Mouse (Mus musculus): ENCODE measurements at regions not wholly inside any gene's neighbourhood (a gene's known extent, or its start where the extent isn't known, plus 50 kb on each side); places are given as distances from the start of the nearest gene placed in this dataset.

- CTCF ChIA-PET, result interaction anchor here (0.5 kb wide), 1 partner anchor 1341 kb away, joined by 3 read pairs; no protein-coding TSS in a partner anchor
Observed at GRCm38 (mm10) chr16:20802724-20803123, 68.4 kb upstream of the Thpo start.

GRCm38 (mm10) chr16:20800038-20800437 is 65.7 kb upstream of the Thpo start:
- CTCF ChIA-PET, result no interaction called here

DNA sequence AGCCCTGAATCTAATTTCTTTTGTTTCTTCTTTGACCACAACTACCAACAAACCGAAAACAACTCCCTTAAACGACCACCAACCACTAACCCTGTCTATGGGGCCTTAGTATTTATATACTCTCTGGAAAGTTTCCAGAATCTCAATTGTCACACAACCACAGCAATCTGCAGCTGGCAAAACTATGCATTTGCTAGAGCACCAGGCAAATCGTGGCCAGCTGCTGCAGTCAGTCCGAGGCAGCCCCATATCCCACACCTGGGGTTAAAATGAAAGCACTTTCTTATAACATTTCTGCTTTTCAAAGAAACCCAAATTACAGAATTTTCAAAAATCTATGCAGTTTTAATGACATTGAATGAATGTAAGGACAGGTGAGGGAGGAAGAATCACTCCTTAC is 63.8 kb upstream of the Thpo start:
- CTCF ChIA-PET, result interaction anchor here (0.7 kb wide), 1 partner anchor 13 kb away, joined by 20 read pairs; no protein-coding TSS in a partner anchor

DNA sequence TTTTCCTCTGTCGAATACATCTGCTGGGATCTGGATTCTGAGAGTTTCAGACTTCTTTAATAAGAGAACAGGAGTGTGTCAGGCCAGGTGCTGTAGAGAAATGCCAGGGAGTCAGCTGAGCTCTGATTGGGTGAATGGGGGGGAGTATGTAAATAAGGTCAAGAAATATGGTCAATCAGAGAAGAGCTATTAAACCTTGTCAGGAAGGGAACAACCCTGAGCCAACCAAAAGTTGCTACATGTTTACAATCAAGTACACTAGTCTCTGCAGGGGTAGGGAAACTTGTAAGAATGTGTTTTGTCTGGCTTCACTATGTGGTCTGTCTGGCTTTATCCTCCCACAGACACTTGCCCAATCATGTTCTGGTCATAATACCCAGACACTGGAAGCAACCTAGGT is 60.4 kb upstream of the Thpo start:
- CTCF ChIA-PET, result no interaction called here
